Mouse (Mus musculus) liver, adult 2 months (tissue): ENCODE measurements at regions not wholly inside any gene's neighbourhood (a gene's known extent, or its start where the extent isn't known, plus 50 kb on each side); places are given as distances from the start of the nearest gene placed in this dataset.
A peak's percentile ranks its signal among the peaks of the same experiment; 100 is the strongest.

Source experiments
- DNase-seq: peaks from one replicate; pipeline ENCODE4 v3.0.0-alpha.2; 2011; ENCODE audit warnings: low read depth, low spot score; ENCODE audit errors: extremely low read depth
- H3K27ac ChIP-seq: fragments of 200-500 bp; replicated peaks from 2 replicates; pipeline ENCODE4 v1.5.1; 2012; ENCODE audit warnings: low read depth, mild to moderate bottlenecking, control low read depth, inconsistent platforms, low read length; ENCODE audit not compliant: insufficient read depth
- H3K27me3 ChIP-seq: fragments of 200-500 bp; 2 replicates; pipeline ENCODE4 v1.6.1; 2012; ENCODE audit warnings: mild to moderate bottlenecking, moderate library complexity, low read length, inconsistent platforms; ENCODE audit not compliant: control insufficient read depth, insufficient read depth
- H3K36me3 ChIP-seq: fragments of 200-500 bp; 2 replicates; pipeline ENCODE4 v1.6.1; 2012; ENCODE audit warnings: low read length, inconsistent platforms; ENCODE audit not compliant: control insufficient read depth, insufficient read depth
- H3K4me1 ChIP-seq: fragments of 200-500 bp; 2 replicates; pipeline ENCODE4 v1.6.1; 2011; ENCODE audit warnings: low read length; ENCODE audit not compliant: control insufficient read depth, insufficient read depth
- H3K4me3 ChIP-seq: fragments of 200-500 bp; 2 replicates; pipeline ENCODE4 v1.5.1; 2011; ENCODE audit warnings: low read depth, mild to moderate bottlenecking, control low read depth, low read length, moderate library complexity; ENCODE audit not compliant: insufficient read depth
- H3K79me2 ChIP-seq: fragments of 200-500 bp; 2 replicates; pipeline ENCODE4 v1.6.1; 2012; ENCODE audit warnings: inconsistent platforms, mild to moderate bottlenecking, low read length, moderate library complexity; ENCODE audit not compliant: control insufficient read depth, insufficient read depth
- H3K9ac ChIP-seq: fragments of 200-500 bp; 2 replicates; pipeline ENCODE4 v1.6.1; 2012; ENCODE audit warnings: low read depth, mild to moderate bottlenecking, control low read depth, inconsistent platforms, low read length
- CTCF ChIP-seq: fragments of 200-500 bp; IDR thresholded peaks from 2 replicates; pipeline ENCODE4 v1.5.1; 2011; ENCODE audit warnings: low read depth, low read length, control low read depth
- POLR2A ChIP-seq: fragments of 200-500 bp; IDR thresholded peaks from 2 replicates; pipeline ENCODE4 v1.6.1; 2011; ENCODE audit warnings: low read length, control low read depth; ENCODE audit not compliant: insufficient read depth; ENCODE audit errors: extremely low read depth
- WGBS: fragments of 180-500 bp; shearing (Covaris S2); methylation state at CpG from one replicate; pipeline ENCODE4 v1.1.7; 2018; 5-methylcytosine and 5-hydroxymethylcytosine counted together

GRCm38 (mm10) chr17:14505415-14505814 lies 188.6 kb downstream of the Thbs2 start:
- peak; percentile 15 for DNase-seq
- Histone ChIP-seq H3K27ac (no peak overlapping the region), H3K9ac (no peak overlapping the region), H3K4me1 (no peaks in the 10 kb centered on the region), H3K79me2 (no peaks in the 10 kb centered on the region), H3K27me3 (no peaks in the 10 kb centered on the region), H3K4me3 (no peak overlapping the region), H3K36me3 (no peaks in the 10 kb centered on the region)
- WGBS: 75% methylated on average over 4 of the region's 4 CpGs
- TF ChIP-seq POLR2A (no peak), CTCF (no peak)

GRCm38 (mm10) chr17:14503670-14504069 lies 190.4 kb downstream of the Thbs2 start:
- Histone ChIP-seq H3K79me2 (no peaks in the 10 kb centered on the region), H3K4me1 (no peaks in the 10 kb centered on the region), H3K9ac (no peak overlapping the region)

GRCm38 (mm10) chr17:14501341-14501740 lies 192.7 kb downstream of the Thbs2 start:
- 82% methylated on average over 2 of the region's 2 CpGs for WGBS
- no peak overlapping the region for H3K9ac ChIP-seq

More at GRCm38 (mm10) chr17:14503670-14504069, 190.4 kb downstream of the Thbs2 start:
- no peak for DNase-seq
- H3K27me3 ChIP-seq: no peaks in the 10 kb centered on the region
- no peak overlapping the region for H3K4me3 ChIP-seq
- no peaks in the 10 kb centered on the region for H3K36me3 ChIP-seq
- 91% methylated on average over 1 of the region's 1 CpGs for WGBS
- H3K27ac ChIP-seq: no peak overlapping the region
- TF ChIP-seq CTCF (no peak), POLR2A (no peak)

GRCm38 (mm10) chr17:14497086-14497485 lies 196.9 kb downstream of the Thbs2 start:
- no peak for TF ChIP-seq POLR2A
- TF ChIP-seq CTCF: no peak
- H3K4me3 ChIP-seq: no peak overlapping the region
- no peaks in the 10 kb centered on the region for H3K36me3 ChIP-seq
- no peaks in the 10 kb centered on the region for H3K27me3 ChIP-seq
- DNase-seq: no peak
- no peaks in the 10 kb centered on the region for H3K4me1 ChIP-seq
- H3K9ac ChIP-seq: no peak overlapping the region
- no peaks in the 10 kb centered on the region for H3K79me2 ChIP-seq
- H3K27ac ChIP-seq: no peak overlapping the region
- WGBS: 75% methylated on average over 15 of the region's 15 CpGs

More at GRCm38 (mm10) chr17:14501341-14501740, 192.7 kb downstream of the Thbs2 start:
- no peaks in the 10 kb centered on the region for H3K79me2 ChIP-seq
- no peaks in the 10 kb centered on the region for H3K36me3 ChIP-seq
- no peak overlapping the region for H3K4me3 ChIP-seq
- no peak overlapping the region for H3K27ac ChIP-seq
- H3K27me3 ChIP-seq: no peaks in the 10 kb centered on the region
- no peak for TF ChIP-seq POLR2A
- TF ChIP-seq CTCF: no peak
- no peak for DNase-seq
- no peaks in the 10 kb centered on the region for H3K4me1 ChIP-seq

- H3K4me1 ChIP-seq: no peaks in the 10 kb centered on the region
- H3K4me3 ChIP-seq: no peak overlapping the region
- no peak for DNase-seq
- H3K79me2 ChIP-seq: no peaks in the 10 kb centered on the region
- WGBS: 81% methylated on average over 8 of the region's 8 CpGs
- H3K9ac ChIP-seq: no peak overlapping the region
- TF ChIP-seq POLR2A (no peak), CTCF (no peak)
- H3K27me3 ChIP-seq: no peaks in the 10 kb centered on the region
- H3K36me3 ChIP-seq: no peaks in the 10 kb centered on the region
- H3K27ac ChIP-seq: no peak overlapping the region
Measured at GRCm38 (mm10) chr17:14493751-14494320, 200.2 kb downstream of the Thbs2 start.

- no peaks in the 10 kb centered on the region for H3K79me2 ChIP-seq
- H3K4me1 ChIP-seq: no peaks in the 10 kb centered on the region
- no peaks in the 10 kb centered on the region for H3K27me3 ChIP-seq
- TF ChIP-seq POLR2A (no peak), CTCF (no peak)
- DNase-seq: no peak
- no peak overlapping the region for H3K4me3 ChIP-seq
- H3K27ac ChIP-seq: no peak overlapping the region
- WGBS: 82% methylated on average over 10 of the region's 10 CpGs
- no peaks in the 10 kb centered on the region for H3K36me3 ChIP-seq
- H3K9ac ChIP-seq: no peak overlapping the region
Measured at GRCm38 (mm10) chr17:14492936-14493335, 201.1 kb downstream of the Thbs2 start.
